Mouse (Mus musculus) midbrain, embryonic 11.5 days (tissue): ENCODE measurements at regions not wholly inside any gene's neighbourhood (a gene's known extent, or its start where the extent isn't known, plus 50 kb on each side); places are given as distances from the start of the nearest gene placed in this dataset.

Source experiments
- ATAC-seq: fragments of 200-750 bp; cut with Nextera tagmentation; 2 replicates; pipeline ENCODE4 v1.8.0; 2017; ENCODE audit warnings: moderate TSS enrichment, moderate library complexity; ENCODE audit not compliant: low FRiP score
- DNase-seq: peaks from one replicate; pipeline ENCODE4 v3.0.0; 2015; ENCODE audit warnings: low spot score; ENCODE audit errors: missing footprints
- H3K27ac ChIP-seq: fragments of 300-500 bp; sonication (generic); 2 replicates; pipeline ENCODE4 v1.5.1; 2014; ENCODE audit warnings: low read depth, low read length
- H3K27me3 ChIP-seq: fragments of 300-500 bp; sonication (generic); 2 replicates; pipeline ENCODE4 v1.6.1; 2014; ENCODE audit warnings: mild to moderate bottlenecking, low read length, moderate library complexity, mixed read lengths; ENCODE audit not compliant: control insufficient read depth, insufficient read depth
- H3K36me3 ChIP-seq: fragments of 300-500 bp; sonication (generic); 2 replicates; pipeline ENCODE4 v1.6.1; 2014; ENCODE audit warnings: mild to moderate bottlenecking, low read length, moderate library complexity, mixed read lengths; ENCODE audit not compliant: control insufficient read depth, insufficient read depth
- H3K4me1 ChIP-seq: fragments of 300-500 bp; sonication (generic); 2 replicates; pipeline ENCODE4 v1.6.1; 2014; ENCODE audit warnings: low read length; ENCODE audit not compliant: control insufficient read depth, insufficient read depth
- H3K4me2 ChIP-seq: fragments of 300-500 bp; sonication (generic); 2 replicates; pipeline ENCODE4 v1.6.1; 2014; ENCODE audit warnings: mild to moderate bottlenecking, moderate library complexity
- H3K4me3 ChIP-seq: fragments of 300-500 bp; sonication (generic); 2 replicates; pipeline ENCODE4 v1.5.1; 2014; ENCODE audit warnings: low read depth, low read length
- H3K9ac ChIP-seq: fragments of 300-500 bp; sonication (generic); 2 replicates; pipeline ENCODE4 v1.6.1; 2014; ENCODE audit warnings: low read length
- H3K9me3 ChIP-seq: fragments of 300-500 bp; sonication (generic); 2 replicates; pipeline ENCODE4 v1.6.1; 2016; ENCODE audit warnings: low read length; ENCODE audit not compliant: control insufficient read depth
- WGBS: fragments of 180-500 bp; shearing (Covaris S2); extraction: QIAGEN DNeasy Blood & Tissue Kit; methylation state at CpG from one replicate; pipeline ENCODE4 v1.1.7; 2014; 5-methylcytosine and 5-hydroxymethylcytosine counted together

DNA sequence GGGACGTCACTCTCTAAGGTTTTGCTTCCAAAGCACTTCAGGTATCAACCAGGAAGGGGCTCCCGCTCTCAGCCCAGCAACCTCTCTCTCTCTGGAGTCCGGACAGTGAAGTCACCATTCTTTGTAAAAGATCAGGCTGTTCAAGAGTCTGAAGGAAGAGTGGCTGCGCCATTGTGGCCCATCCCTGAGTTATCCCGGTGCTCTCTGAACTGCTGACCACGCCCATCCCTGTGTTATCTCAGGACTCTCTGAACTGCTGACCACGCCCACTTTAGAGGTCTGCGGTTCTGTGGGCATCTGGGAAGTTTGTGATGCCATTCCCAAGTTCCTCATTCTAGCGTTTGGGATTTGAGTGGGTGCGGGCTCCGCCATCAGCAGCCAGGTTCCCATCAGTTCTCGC, 239.1 kb upstream of the Nfe2l3 start:
- H3K4me2 ChIP-seq, result no peak overlapping the region
- no peak overlapping the region for H3K27ac ChIP-seq
- ATAC-seq, result no peak
- no peak overlapping the region for H3K9ac ChIP-seq
- H3K27me3 ChIP-seq, result peaks cover 36% of the 10 kb centered on the region
- H3K4me3 ChIP-seq, result no peak overlapping the region
- H3K36me3 ChIP-seq, result no peaks in the 10 kb centered on the region
- H3K4me1 ChIP-seq, result 0 out of 2 replicates have a peak, but pooled peaks cover 3% of the 10 kb centered on the region
- 12% methylated on average over 12 of the region's 12 CpGs for WGBS
- H3K9me3 ChIP-seq, result no peaks in the 10 kb centered on the region
- DNase-seq, result peak; percentile 81

DNA sequence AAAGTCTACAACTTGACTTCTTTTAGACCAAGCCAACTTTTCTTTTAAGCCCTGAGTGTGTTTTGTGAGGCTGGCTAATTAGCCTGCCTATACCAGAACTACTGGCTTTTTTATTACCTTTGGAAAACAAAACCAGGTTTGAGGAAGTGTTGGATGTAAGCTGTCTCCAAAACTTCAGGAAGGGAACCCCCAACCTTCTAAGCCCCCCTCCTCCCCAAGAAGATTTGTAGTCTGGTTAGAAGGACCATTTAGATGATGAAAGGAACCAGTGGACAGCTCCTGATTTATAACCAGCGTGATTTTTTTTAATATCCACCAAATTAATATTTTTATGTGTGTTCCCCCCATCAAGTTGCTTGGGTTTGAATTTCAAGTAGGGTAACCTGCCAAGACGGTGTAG, 236.1 kb upstream of the Nfe2l3 start:
- H3K4me2 ChIP-seq, result no peak overlapping the region
- no peaks in the 10 kb centered on the region for H3K9me3 ChIP-seq
- peaks cover 15% of the 10 kb centered on the region for H3K27me3 ChIP-seq
- H3K36me3 ChIP-seq, result no peaks in the 10 kb centered on the region
- DNase-seq (peak; percentile 70), ATAC-seq (no peak)
- no peak overlapping the region for H3K9ac ChIP-seq
- H3K27ac ChIP-seq, result no peak overlapping the region
- 0 out of 2 replicates have a peak, but pooled peaks cover 3% of the 10 kb centered on the region for H3K4me1 ChIP-seq
- WGBS, result 87% methylated on average over 2 of the region's 2 CpGs
- no peak overlapping the region for H3K4me3 ChIP-seq

DNA sequence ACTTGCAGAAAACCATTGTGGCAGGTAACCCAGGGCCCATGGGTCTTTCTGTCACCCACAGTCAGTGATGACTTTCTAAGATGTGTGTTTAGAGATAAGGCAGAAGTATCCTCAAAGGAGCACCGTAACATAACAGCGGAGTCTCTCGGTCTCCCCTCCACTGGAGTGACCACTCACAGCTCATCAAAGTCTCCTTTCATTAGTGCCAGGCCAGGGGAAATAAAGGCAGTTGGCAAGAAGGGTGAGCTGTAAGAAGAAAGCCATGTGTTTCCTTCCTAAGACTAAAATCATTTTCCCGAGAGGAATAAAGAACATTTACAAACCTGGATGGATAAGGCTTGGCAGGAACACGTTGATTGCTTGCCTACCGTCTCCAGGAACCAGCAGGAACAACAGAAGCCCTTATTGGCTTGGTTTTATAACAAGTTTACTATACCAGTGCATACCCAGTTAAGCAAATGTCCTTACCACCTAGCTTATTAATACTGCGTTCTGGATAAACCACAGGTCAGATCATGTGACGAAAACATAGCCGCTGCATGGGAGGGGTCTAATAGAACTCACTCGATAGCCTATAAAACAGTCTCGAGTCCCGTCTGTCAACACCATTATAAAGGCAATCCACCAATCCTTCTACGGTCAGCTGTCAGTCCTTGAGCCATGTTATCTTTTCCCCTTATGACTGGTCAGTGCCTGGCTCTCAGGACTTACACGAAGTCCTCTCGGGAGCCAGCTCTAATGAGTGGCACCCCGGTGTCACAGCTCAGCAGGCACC, 235.3 kb upstream of the Nfe2l3 start:
- Histone ChIP-seq H3K27me3 (peaks cover 11% of the 10 kb centered on the region), H3K36me3 (no peaks in the 10 kb centered on the region), H3K9ac (no peak overlapping the region), H3K9me3 (no peaks in the 10 kb centered on the region), H3K4me2 (no peak overlapping the region), H3K27ac (no peak overlapping the region), H3K4me3 (no peak overlapping the region), H3K4me1 (0 out of 2 replicates have a peak, but pooled peaks cover 3% of the 10 kb centered on the region)
- ATAC-seq, result no peak
- no peak for DNase-seq
- 82% methylated on average over 16 of the region's 16 CpGs for WGBS

DNA sequence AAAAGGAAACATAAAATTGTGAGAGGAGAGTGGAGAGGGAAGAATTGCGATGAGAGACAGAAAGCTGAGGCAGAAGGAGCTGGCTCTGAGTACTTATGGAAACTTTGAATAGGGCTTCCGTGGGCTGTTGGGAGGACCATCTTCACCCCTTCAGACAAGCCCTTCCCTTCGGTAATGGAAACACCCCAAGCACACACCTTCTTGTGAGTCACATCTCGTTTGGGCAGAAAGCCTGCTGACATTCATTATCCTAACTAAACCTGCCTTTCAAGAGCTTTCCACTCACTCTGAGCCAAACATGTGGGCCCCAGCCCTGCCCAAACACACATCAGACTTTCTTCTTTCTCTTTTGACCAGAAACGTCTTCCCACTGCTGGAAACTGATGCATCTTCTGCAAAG, 232.3 kb upstream of the Nfe2l3 start:
- DNase-seq (no peak), ATAC-seq (no peak)
- no peaks in the 10 kb centered on the region for H3K4me1 ChIP-seq
- no peak overlapping the region for H3K9ac ChIP-seq
- no peak overlapping the region for H3K4me3 ChIP-seq
- WGBS, result 69% methylated on average over 5 of the region's 5 CpGs
- no peak overlapping the region for H3K4me2 ChIP-seq
- no peaks in the 10 kb centered on the region for H3K9me3 ChIP-seq
- no peaks in the 10 kb centered on the region for H3K27me3 ChIP-seq
- H3K27ac ChIP-seq, result no peak overlapping the region
- H3K36me3 ChIP-seq, result no peaks in the 10 kb centered on the region

DNA sequence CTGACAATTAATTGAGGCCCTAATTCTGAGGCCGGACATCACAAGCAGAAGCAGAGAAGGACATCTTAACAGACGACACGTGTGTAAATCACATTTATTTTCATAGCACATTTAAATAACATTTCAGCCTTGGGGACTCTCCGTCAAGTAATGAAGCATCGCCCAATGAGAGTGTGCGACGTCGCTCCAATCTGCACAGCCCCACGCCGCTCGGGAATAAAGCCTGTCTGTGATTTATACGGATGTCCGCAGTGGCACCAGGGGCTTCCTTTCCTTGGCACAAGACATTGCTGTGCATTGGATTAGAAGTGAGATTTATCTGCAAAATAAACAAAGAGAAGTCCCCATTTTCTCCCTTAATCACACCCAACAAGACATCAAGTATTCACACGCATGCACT, 231.6 kb upstream of the Nfe2l3 start:
- Histone ChIP-seq H3K4me2 (no peak overlapping the region), H3K9me3 (no peaks in the 10 kb centered on the region), H3K27me3 (no peaks in the 10 kb centered on the region), H3K36me3 (no peaks in the 10 kb centered on the region), H3K27ac (no peak overlapping the region), H3K9ac (no peak overlapping the region), H3K4me1 (no peaks in the 10 kb centered on the region), H3K4me3 (no peak overlapping the region)
- no peak for DNase-seq
- no peak for ATAC-seq
- whole genome bisulfite sequencing, result 89% methylated on average over 14 of the region's 14 CpGs

DNA sequence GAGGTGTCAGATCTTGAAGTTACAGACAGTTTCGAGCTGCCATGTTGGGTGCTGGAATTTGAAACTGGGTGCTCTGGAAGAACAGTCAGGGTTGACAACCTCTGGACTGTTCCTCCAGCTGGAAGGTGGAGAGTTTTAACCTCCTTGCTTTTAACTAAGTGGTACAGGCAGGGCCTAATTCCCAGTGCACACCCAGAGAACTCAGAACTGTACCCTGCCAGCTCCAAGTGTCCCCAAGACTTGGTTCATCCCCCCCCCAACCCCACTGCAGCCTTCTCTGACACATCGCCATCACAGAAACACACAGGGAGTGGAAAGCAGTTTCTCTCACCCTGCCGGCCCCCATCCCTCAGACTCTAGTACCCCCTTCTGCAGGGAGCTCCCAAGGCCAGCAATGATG, 228.2 kb upstream of the Nfe2l3 start:
- no peak overlapping the region for H3K4me3 ChIP-seq
- H3K9ac ChIP-seq, result no peak overlapping the region
- DNase-seq, result peak; percentile 69
- H3K4me2 ChIP-seq, result no peak overlapping the region
- WGBS, result 78% methylated on average over 3 of the region's 3 CpGs
- peaks cover 10% of the 10 kb centered on the region for H3K27me3 ChIP-seq
- H3K9me3 ChIP-seq, result no peaks in the 10 kb centered on the region
- H3K36me3 ChIP-seq, result no peaks in the 10 kb centered on the region
- no peak overlapping the region for H3K27ac ChIP-seq
- no peak for ATAC-seq
- peaks cover 12% of the 10 kb centered on the region for H3K4me1 ChIP-seq

DNA sequence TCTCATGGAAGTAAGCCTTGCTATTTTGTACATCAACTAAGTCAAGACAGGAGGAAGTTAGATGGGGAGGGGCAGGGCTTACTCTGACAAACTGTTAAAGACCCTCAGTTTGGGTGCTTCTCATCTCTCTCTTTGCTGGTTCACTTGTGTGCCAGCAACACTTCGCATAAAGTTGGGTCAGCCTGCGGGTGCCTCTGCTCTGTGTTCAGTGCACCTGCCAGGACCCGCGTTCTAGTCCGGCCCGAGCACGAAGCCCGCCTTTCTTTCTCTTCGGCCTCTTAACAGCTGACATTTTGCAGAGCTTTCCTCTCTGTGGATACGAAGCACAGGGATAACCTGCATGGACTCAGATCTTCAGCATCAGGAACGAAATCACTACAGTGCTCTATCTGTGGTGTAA, 227.1 kb upstream of the Nfe2l3 start:
- H3K36me3 ChIP-seq, result no peaks in the 10 kb centered on the region
- H3K9ac ChIP-seq, result no peak overlapping the region
- ATAC-seq (no peak), DNase-seq (peak; percentile 64)
- WGBS, result 85% methylated on average over 11 of the region's 11 CpGs
- no peak overlapping the region for H3K4me2 ChIP-seq
- H3K27me3 ChIP-seq, result peaks cover 10% of the 10 kb centered on the region
- H3K27ac ChIP-seq, result no peak overlapping the region
- peaks cover 12% of the 10 kb centered on the region for H3K4me1 ChIP-seq
- no peaks in the 10 kb centered on the region for H3K9me3 ChIP-seq
- H3K4me3 ChIP-seq, result no peak overlapping the region

DNA sequence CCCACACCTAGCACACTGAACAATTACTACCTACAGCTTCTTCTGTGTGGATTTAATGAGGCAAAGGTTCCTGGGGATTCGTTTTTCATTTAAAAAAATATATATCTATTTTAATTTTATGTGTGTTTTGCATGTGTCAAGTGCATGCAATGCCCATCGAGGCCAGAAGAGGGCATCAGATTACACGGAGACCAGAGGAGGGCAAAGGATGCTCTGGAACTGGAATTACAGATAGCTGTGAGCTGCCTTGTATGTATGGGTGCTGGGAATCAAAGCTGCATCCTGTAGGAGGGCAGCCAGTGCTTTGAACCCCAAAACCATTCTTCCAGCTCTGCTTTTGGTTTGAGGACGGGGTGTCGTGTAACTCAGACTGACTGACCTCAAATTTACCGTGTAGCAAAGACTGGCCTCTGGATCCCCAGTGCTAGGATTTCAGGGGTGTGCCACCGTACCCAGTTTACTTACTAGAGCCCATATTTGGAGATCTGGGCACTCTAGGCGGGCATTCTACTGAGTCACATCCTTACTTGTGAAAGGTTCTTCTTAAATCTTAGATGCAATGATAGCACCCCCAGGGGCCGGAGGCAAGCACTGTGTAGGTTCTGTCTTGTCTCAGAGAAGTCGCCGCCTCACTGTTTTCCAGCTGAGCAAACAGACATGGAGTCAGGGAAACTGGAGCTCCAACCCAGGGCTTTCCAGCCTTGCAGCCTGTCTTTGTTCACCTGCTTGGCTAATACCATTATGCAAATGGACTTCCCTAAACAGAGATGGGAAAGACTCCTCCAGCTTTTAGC, 225.6 kb upstream of the Nfe2l3 start:
- 8% methylated on average over 11 of the region's 11 CpGs for whole genome bisulfite sequencing
- peaks cover 10% of the 10 kb centered on the region for H3K27me3 ChIP-seq
- peak overlapping the region; percentile 25; the same call in 1 of the 2 replicates for H3K27ac ChIP-seq
- H3K4me1 ChIP-seq, result peaks cover 12% of the 10 kb centered on the region
- H3K9ac ChIP-seq, result peak overlapping the region; percentile 30; the same call in 1 of the 2 replicates
- H3K4me3 ChIP-seq, result no peak overlapping the region
- H3K4me2 ChIP-seq, result peak overlapping the region; percentile 46
- ATAC-seq (peak; percentile 38), DNase-seq (peak; percentile 94)
- no peaks in the 10 kb centered on the region for H3K9me3 ChIP-seq
- H3K36me3 ChIP-seq, result no peaks in the 10 kb centered on the region
